Comparison of ENCODE assay signal across 12 mouse cellular contexts in the genomic region with DNA sequence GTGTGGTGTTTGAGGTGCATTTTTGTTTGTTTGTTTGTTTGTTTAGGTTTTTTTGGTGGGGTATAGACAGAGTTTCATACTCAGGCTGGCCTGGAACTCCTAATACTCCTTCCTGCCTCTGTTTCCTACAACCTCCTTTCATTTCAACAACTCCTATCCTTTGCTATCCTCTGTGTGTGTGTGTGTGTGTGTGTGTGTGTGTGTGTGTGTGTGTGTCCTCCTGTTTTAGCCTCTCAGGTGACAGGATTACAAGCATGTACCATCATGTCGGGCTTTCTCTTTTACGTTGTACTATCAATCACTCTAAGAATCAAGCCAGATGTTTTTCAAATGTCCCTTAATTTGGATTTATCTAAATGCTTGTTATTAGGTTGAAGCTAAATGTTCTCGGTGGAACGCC. TPM values are rescaled to one million over a fixed set of nuclear protein-coding genes. Genes with fewer than 3 reads are reported as not detected.
DNase-seq lines count a peak whose midpoint lies in the region; ATAC-seq and TF ChIP-seq lines count a peak whose summit lies in the region.
"Had no signal": no experiment of that assay in that cellular context is flagged by ENCODE, and none has a peak within 500 bp of the region (broad histone marks: within the 10 kb centered on the region; RNA-seq: fewer than 3 reads in every experiment).

No protein-coding gene starts in this region.

- no peaks in the 10 kb centered on the region for H3K9me3 ChIP-seq in heart, embryonic 12.5 days (replicated peaks)
- no peaks in the 10 kb centered on the region for H3K9me3 ChIP-seq in ES-Bruce4 (replicated peaks; ENCODE audit: control insufficient read depth, insufficient read depth, low read length, poor library complexity, severe bottlenecking)
- H3K9me3 ChIP-seq in forebrain, postnatal 0 days (ENCODE audit: low read length): no peaks in the 10 kb centered on the region
- H3K9me3 ChIP-seq in midbrain, embryonic 10.5 days (replicated peaks): no peaks in the 10 kb centered on the region

- H3K9ac ChIP-seq in heart, embryonic 12.5 days: no peak overlapping the region
- 0 out of 2 replicates have a peak overlapping the region, but pooled peaks have one; percentile 24 for H3K9ac ChIP-seq in ES-Bruce4 (ENCODE audit: low read depth, poor library complexity, severe bottlenecking)
- H3K9ac ChIP-seq in forebrain, postnatal 0 days: peak overlapping the region; percentile 57

- no peak for TF ChIP-seq EP300 in ES-Bruce4 (IDR thresholded peaks at IDR 0.05; ENCODE audit: insufficient read depth, low read depth, low read length)

- no peak for DNase-seq in heart, adult 18-20 months
- DNase-seq in forebrain, postnatal 0 days: no peak
- no peak for DNase-seq in midbrain, embryonic 10.5 days (ENCODE audit: low spot score)
- DNase-seq in right cerebral cortex, adult 18-20 months: no peak
- no peak for DNase-seq in frontal cortex, postnatal 10 days (ENCODE audit: low spot score in 2 of 2)
- DNase-seq in adipocyte (ENCODE audit: low spot score): no peak
- DNase-seq: gastrocnemius, postnatal 36 days; layer of hippocampus, adult 9-11 months; lung, postnatal 10 days had no signal

- no peak overlapping the region for H3K27ac ChIP-seq in heart, embryonic 12.5 days (ENCODE audit: poor library complexity, severe bottlenecking)
- no peak overlapping the region for H3K27ac ChIP-seq in ES-Bruce4 (ENCODE audit: insufficient read depth, low read length)
- peak overlapping the region; percentile 94 for H3K27ac ChIP-seq in forebrain, postnatal 0 days (ENCODE audit: low read depth, low read length)
- peak overlapping the region; percentile 92 for H3K27ac ChIP-seq in midbrain, embryonic 10.5 days (replicated peaks)

- peaks cover 13% of the 10 kb centered on the region for H3K27me3 ChIP-seq in heart, embryonic 12.5 days (replicated peaks)
- no peaks in the 10 kb centered on the region for H3K27me3 ChIP-seq in ES-Bruce4 (ENCODE audit: control insufficient read depth, insufficient read depth, low read length, poor library complexity, severe bottlenecking)
- no peaks in the 10 kb centered on the region for H3K27me3 ChIP-seq in forebrain, postnatal 0 days (ENCODE audit: insufficient read depth, low read length)
- H3K27me3 ChIP-seq in midbrain, embryonic 10.5 days (ENCODE audit: low read depth, poor library complexity, severe bottlenecking): 0 out of 2 replicates have a peak, but pooled peaks cover 4% of the 10 kb centered on the region

- H3K36me3 ChIP-seq in heart, embryonic 12.5 days: no peaks in the 10 kb centered on the region
- H3K36me3 ChIP-seq in ES-Bruce4 (ENCODE audit: control insufficient read depth, insufficient read depth, low read length, poor library complexity, severe bottlenecking): no peaks in the 10 kb centered on the region
- no peaks in the 10 kb centered on the region for H3K36me3 ChIP-seq in forebrain, postnatal 0 days (ENCODE audit: insufficient read depth)
- H3K36me3 ChIP-seq in midbrain, embryonic 10.5 days: peaks cover 5% of the 10 kb centered on the region; the same call in 1 of the 2 replicates

- peaks cover 5% of the 10 kb centered on the region for H3K4me1 ChIP-seq in heart, embryonic 12.5 days (replicated peaks)
- H3K4me1 ChIP-seq in ES-Bruce4 (ENCODE audit: control insufficient read depth, insufficient read depth, low read length): no peaks in the 10 kb centered on the region
- H3K4me1 ChIP-seq in forebrain, postnatal 0 days (ENCODE audit: insufficient read depth): peaks cover 20% of the 10 kb centered on the region
- peaks cover 23% of the 10 kb centered on the region for H3K4me1 ChIP-seq in midbrain, embryonic 10.5 days

- TF ChIP-seq CTCF in ES-Bruce4 (IDR thresholded peaks at IDR 0.05; ENCODE audit: low read depth, low read length): no peak
- TF ChIP-seq CTCF in forebrain, postnatal 0 days (IDR thresholded peaks at IDR 0.05; ENCODE audit: low read depth): no peak

- WGBS in heart, embryonic 12.5 days: 53% methylated on average over 4 of the region's 4 CpGs
- 12% methylated on average over 4 of the region's 4 CpGs for WGBS in forebrain, postnatal 0 days
- WGBS in midbrain, embryonic 10.5 days: 47% methylated on average over 4 of the region's 4 CpGs

- no peak for ATAC-seq in heart, embryonic 12.5 days (ENCODE audit: insufficient number of reproducible peaks, low FRiP score)
- ATAC-seq in forebrain, postnatal 0 days: peak; percentile 3; the same call in 1 of the 2 replicates
- ATAC-seq: Patski had no signal

- peak overlapping the region; percentile 73 for H3K4me2 ChIP-seq in heart, embryonic 12.5 days
- peak overlapping the region; percentile 42 for H3K4me2 ChIP-seq in forebrain, postnatal 0 days (ENCODE audit: low read depth)

- no peak for TF ChIP-seq POLR2A in ES-Bruce4 (IDR thresholded peaks at IDR 0.05; ENCODE audit: insufficient read depth, low read length)

- H3K4me3 ChIP-seq in heart, embryonic 12.5 days: peak overlapping the region; percentile 42; the same call in 1 of the 2 replicates
- no peak overlapping the region for H3K4me3 ChIP-seq in ES-Bruce4 (ENCODE audit: low read depth, low read length)
- H3K4me3 ChIP-seq in forebrain, postnatal 0 days (ENCODE audit: low read depth, low read length): no peak overlapping the region
- H3K4me3 ChIP-seq in midbrain, embryonic 10.5 days: peak overlapping the region; percentile 45

RNA-seq across cellular contexts. Expression of a gene that starts 22.3 kb away (rescaled TPM):
- polyA plus RNA-seq in heart, embryonic 12.5 days (2016; fragmentation: Nextera tagmentation; extraction: Ambion mirVana): 0.15 and 0.59 TPM in 2 replicates
- total RNA-seq in heart, adult 18-20 months (2021): under 1 TPM; 0.10 to 0.51 TPM
- polyA plus RNA-seq in ES-Bruce4 (2011; ENCODE audit: insufficient read depth, insufficient read length, low read depth, missing spikeins): 1.2 and 2.0 TPM in 2 replicates
- total RNA-seq in forebrain, postnatal 0 days (2014; rRNA removed): 9.5 and 12.3 TPM in 2 replicates
- polyA plus RNA-seq in forebrain, postnatal 0 days (2015; fragmentation: Nextera tagmentation; extraction: Ambion mirVana): 1.8 and 3.0 TPM in 2 replicates
- polyA plus RNA-seq in midbrain, embryonic 10.5 days (2016; fragmentation: Nextera tagmentation; extraction: Ambion mirVana): 1.2 and 1.9 TPM in 2 replicates

RNA-seq across cellular contexts. Expression of a gene that starts 33.4 kb away (rescaled TPM):
- 87.4 and 90.0 TPM in 2 replicates for polyA plus RNA-seq in heart, embryonic 12.5 days (2016; fragmentation: Nextera tagmentation; extraction: Ambion mirVana)
- total RNA-seq in heart, adult 18-20 months (2021): 100 to 1,000 TPM; 111 to 140 TPM
- 3.9 and 4.0 TPM in 2 replicates for polyA plus RNA-seq in ES-Bruce4 (2011; ENCODE audit: insufficient read depth, insufficient read length, low read depth, missing spikeins)
- 137 and 184 TPM in 2 replicates for total RNA-seq in forebrain, postnatal 0 days (2014; rRNA removed)
- polyA plus RNA-seq in forebrain, postnatal 0 days (2015; fragmentation: Nextera tagmentation; extraction: Ambion mirVana): 149 and 171 TPM in 2 replicates
- 48.8 and 53.9 TPM in 2 replicates for polyA plus RNA-seq in midbrain, embryonic 10.5 days (2016; fragmentation: Nextera tagmentation; extraction: Ambion mirVana)

RNA-seq across cellular contexts. Expression of a gene that starts 53.4 kb away (rescaled TPM):
- polyA plus RNA-seq in heart, embryonic 12.5 days (2016; fragmentation: Nextera tagmentation; extraction: Ambion mirVana): 18.7 and 19.5 TPM in 2 replicates
- total RNA-seq in heart, adult 18-20 months (2021): 1 to 10 TPM; 5.0 to 5.4 TPM
- 10.3 and 17.8 TPM in 2 replicates for polyA plus RNA-seq in ES-Bruce4 (2011; ENCODE audit: insufficient read depth, insufficient read length, low read depth, missing spikeins)
- total RNA-seq in forebrain, postnatal 0 days (2014; rRNA removed): 10.5 and 13.1 TPM in 2 replicates
- 14.6 and 17.3 TPM in 2 replicates for polyA plus RNA-seq in forebrain, postnatal 0 days (2015; fragmentation: Nextera tagmentation; extraction: Ambion mirVana)
- 45.0 and 50.7 TPM in 2 replicates for polyA plus RNA-seq in midbrain, embryonic 10.5 days (2016; fragmentation: Nextera tagmentation; extraction: Ambion mirVana)

RNA-seq across cellular contexts. Expression of a gene that starts 53.5 kb away (rescaled TPM):
- polyA plus RNA-seq in heart, embryonic 12.5 days (2016; fragmentation: Nextera tagmentation; extraction: Ambion mirVana): 76.0 and 79.1 TPM in 2 replicates
- 10 to 100 TPM; 15.0 to 15.5 TPM for total RNA-seq in heart, adult 18-20 months (2021)
- 230 and 277 TPM in 2 replicates for polyA plus RNA-seq in ES-Bruce4 (2011; ENCODE audit: insufficient read depth, insufficient read length, low read depth, missing spikeins)
- 40.1 and 43.1 TPM in 2 replicates for total RNA-seq in forebrain, postnatal 0 days (2014; rRNA removed)
- 52.4 and 59.8 TPM in 2 replicates for polyA plus RNA-seq in forebrain, postnatal 0 days (2015; fragmentation: Nextera tagmentation; extraction: Ambion mirVana)
- polyA plus RNA-seq in midbrain, embryonic 10.5 days (2016; fragmentation: Nextera tagmentation; extraction: Ambion mirVana): 148 and 166 TPM in 2 replicates

Comparison
In these comparisons a context has a peak if more than half of its experiments do, and no peak if none do; other contexts are left out.
1. H3K27ac ChIP-seq: peak in forebrain, postnatal 0 days (single experiment) and midbrain, embryonic 10.5 days (single experiment); none in heart, embryonic 12.5 days (single experiment) and ES-Bruce4 (single experiment).
2. H3K4me3 ChIP-seq: peak in heart, embryonic 12.5 days (single experiment) and midbrain, embryonic 10.5 days (single experiment); none in ES-Bruce4 (single experiment) and forebrain, postnatal 0 days (single experiment).